Mouse (Mus musculus) heart, postnatal 0 days (tissue): ENCODE data around the gene Ust. TPM values are rescaled to one million over a fixed set of nuclear protein-coding genes. Genes with fewer than 3 reads are reported as not detected.

Experiments
- ATAC-seq: fragments of 200-750 bp; cut with Nextera tagmentation; 2 replicates; pipeline ENCODE4 v1.8.0; 2017; ENCODE audit warnings: low read depth, moderate number of reproducible peaks, moderate library complexity; ENCODE audit not compliant: insufficient read depth
- DNase-seq: peaks from one replicate; pipeline ENCODE4 v3.0.0-alpha.2; 2016; ENCODE audit warnings: low spot score
- H3K27ac ChIP-seq: fragments of 300-500 bp; sonication (generic); 2 replicates; pipeline ENCODE4 v1.5.1; 2014; ENCODE audit warnings: low read depth, mild to moderate bottlenecking
- H3K27me3 ChIP-seq: fragments of 300-500 bp; sonication (generic); 2 replicates; pipeline ENCODE4 v1.6.1; 2014; ENCODE audit warnings: low read length, mixed read lengths; ENCODE audit not compliant: control insufficient read depth, insufficient read depth
- H3K36me3 ChIP-seq: fragments of 300-500 bp; sonication (generic); replicated peaks from 2 replicates; pipeline ENCODE4 v1.6.1; 2014; ENCODE audit warnings: low read length, mixed read lengths; ENCODE audit not compliant: control insufficient read depth, insufficient read depth
- H3K4me1 ChIP-seq: fragments of 300-500 bp; sonication (generic); 2 replicates; pipeline ENCODE4 v1.6.1; 2014; ENCODE audit warnings: antibody characterized with exemption; ENCODE audit not compliant: control insufficient read depth, insufficient read depth
- H3K4me2 ChIP-seq: fragments of 300-500 bp; sonication (generic); 2 replicates; pipeline ENCODE4 v1.6.1; 2014; ENCODE audit warnings: low read depth, mild to moderate bottlenecking, low read length, moderate library complexity
- H3K4me3 ChIP-seq: fragments of 300-500 bp; sonication (generic); 2 replicates; pipeline ENCODE4 v1.5.1; 2014; ENCODE audit warnings: low read depth, low read length
- H3K9ac ChIP-seq: fragments of 300-500 bp; sonication (generic); replicated peaks from 2 replicates; pipeline ENCODE4 v1.6.1; 2014; ENCODE audit warnings: low read depth, low read length, mixed read lengths
- H3K9me3 ChIP-seq: fragments of 300-500 bp; sonication (generic); replicated peaks from 2 replicates; pipeline ENCODE4 v1.6.1; 2016; ENCODE audit warnings: low read length; ENCODE audit not compliant: control insufficient read depth
- CTCF ChIP-seq: IDR thresholded peaks from 2 replicates; pipeline ENCODE4 v1.5.1; 2016; ENCODE audit warnings: antibody characterized with exemption, control low read depth, low read depth
- EP300 ChIP-seq: IDR thresholded peaks from 2 replicates; pipeline ENCODE4 v1.6.1; 2016; ENCODE audit warnings: antibody characterized with exemption, low read depth
- WGBS: fragments of 180-500 bp; shearing (Covaris S2); extraction: QIAGEN DNeasy Blood & Tissue Kit; methylation state at CpG from one replicate; pipeline ENCODE4 v1.1.7; 2014; 5-methylcytosine and 5-hydroxymethylcytosine counted together
- polyA plus RNA-seq: library from polyadenylated mRNA; unstranded; fragments of >200 nt; fragmentation: Nextera tagmentation; extraction: Ambion mirVana; gene quantifications from 2 replicates; pipeline ENCODE4 v1.2.1, GENCODE M21; 2015
- total RNA-seq: library from RNA; depleted of rRNA; stranded (reverse); fragments of >200 nt; gene quantifications from 2 replicates; pipeline ENCODE4 v1.2.3, GENCODE M21; 2014; ENCODE audit warnings: low replicate concordance

The Ust gene
- total and polyA plus RNA-seq, 2 experiments from 2014 or later, result 1.1 to 1.2 TPM

DNA sequence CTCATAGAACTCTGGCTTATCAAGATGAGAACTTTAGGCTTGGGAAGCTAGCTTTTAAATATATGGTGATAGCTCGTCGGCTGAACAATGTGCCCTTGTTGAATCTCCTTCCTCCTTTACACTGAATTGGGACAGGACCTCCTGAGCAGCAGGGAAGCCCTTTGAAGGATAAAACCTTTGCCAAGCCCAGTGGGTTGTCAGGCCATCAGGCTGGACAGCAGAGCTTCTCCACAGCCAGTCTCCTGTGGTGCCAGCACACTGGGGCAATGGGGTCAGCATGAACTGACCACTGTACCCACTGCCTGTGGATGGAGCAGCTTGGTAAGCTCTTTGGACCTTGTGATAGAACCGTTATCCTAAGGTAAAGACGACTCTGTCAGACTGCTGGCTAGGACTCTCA is 214.4 kb downstream of the Ust start:
- H3K27me3 ChIP-seq, result no peaks in the 10 kb centered on the region
- no peaks in the 10 kb centered on the region for H3K36me3 ChIP-seq
- no peak overlapping the region for H3K4me3 ChIP-seq
- TF ChIP-seq EP300, result no peak
- no peak for TF ChIP-seq CTCF
- no peak overlapping the region for H3K4me2 ChIP-seq
- H3K9me3 ChIP-seq, result no peaks in the 10 kb centered on the region
- no peak overlapping the region for H3K9ac ChIP-seq
- no peaks in the 10 kb centered on the region for H3K4me1 ChIP-seq
- DNase-seq (no peak), ATAC-seq (no peak)
- WGBS, result 75% methylated on average over 4 of the region's 4 CpGs
- H3K27ac ChIP-seq, result no peak overlapping the region

DNA sequence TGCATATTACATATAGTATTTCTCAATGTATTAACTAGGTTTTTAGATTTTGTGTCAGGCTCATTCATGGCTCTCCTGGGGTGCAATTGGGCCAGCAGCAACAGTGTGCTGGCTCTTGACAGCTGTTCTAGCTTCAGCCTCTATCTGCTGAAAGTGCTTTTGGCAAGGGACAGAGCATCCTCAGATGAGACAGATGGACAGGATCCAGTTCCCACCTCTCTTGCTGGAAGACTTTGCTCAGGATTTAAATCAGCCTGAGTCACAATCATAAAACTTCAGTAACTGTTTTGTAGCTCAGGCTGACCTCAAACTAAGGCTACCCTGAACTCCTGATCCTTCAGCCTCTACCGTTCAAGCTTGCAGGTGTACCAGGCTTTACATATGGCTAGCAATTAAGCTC is 219.5 kb downstream of the Ust start:
- Histone ChIP-seq H3K4me2 (no peak overlapping the region), H3K9ac (no peak overlapping the region), H3K4me1 (0 out of 2 replicates have a peak, but pooled peaks cover 5% of the 10 kb centered on the region), H3K27ac (no peak overlapping the region), H3K4me3 (no peak overlapping the region), H3K27me3 (no peaks in the 10 kb centered on the region), H3K36me3 (no peaks in the 10 kb centered on the region), H3K9me3 (no peaks in the 10 kb centered on the region)
- DNase-seq (no peak), ATAC-seq (no peak)
- TF ChIP-seq EP300 (no peak), CTCF (no peak)
- WGBS, result 90% methylated on average over 1 of the region's 1 CpGs

DNA sequence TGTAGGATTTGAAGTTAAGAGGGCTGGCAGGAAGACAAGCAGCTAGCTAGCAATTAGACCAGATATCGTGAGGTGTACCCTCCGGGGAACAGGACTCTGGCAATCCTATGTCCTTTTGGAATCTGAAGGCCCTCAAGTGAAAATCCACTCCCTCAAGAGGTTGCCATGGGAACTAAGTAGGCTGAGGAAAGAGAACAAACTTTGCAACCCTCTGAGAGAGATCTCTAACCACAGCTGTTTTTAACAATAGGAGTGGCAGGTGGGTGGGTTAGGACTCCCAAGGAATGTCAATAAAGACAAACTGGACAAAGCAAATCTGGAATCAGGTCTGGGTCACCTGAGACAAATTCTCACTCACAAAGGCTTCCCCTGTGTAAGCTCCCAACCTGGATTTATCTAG is 221.4 kb downstream of the Ust start:
- no peak for ATAC-seq
- Histone ChIP-seq H3K27me3 (no peaks in the 10 kb centered on the region), H3K36me3 (no peaks in the 10 kb centered on the region), H3K27ac (no peak overlapping the region), H3K4me1 (0 out of 2 replicates have a peak, but pooled peaks cover 5% of the 10 kb centered on the region), H3K9ac (no peak overlapping the region), H3K9me3 (no peaks in the 10 kb centered on the region), H3K4me3 (no peak overlapping the region), H3K4me2 (no peak overlapping the region)
- WGBS, result 30% methylated on average over 2 of the region's 2 CpGs
- TF ChIP-seq EP300, result no peak
- TF ChIP-seq CTCF, result no peak
- DNase-seq, result no peak

DNA sequence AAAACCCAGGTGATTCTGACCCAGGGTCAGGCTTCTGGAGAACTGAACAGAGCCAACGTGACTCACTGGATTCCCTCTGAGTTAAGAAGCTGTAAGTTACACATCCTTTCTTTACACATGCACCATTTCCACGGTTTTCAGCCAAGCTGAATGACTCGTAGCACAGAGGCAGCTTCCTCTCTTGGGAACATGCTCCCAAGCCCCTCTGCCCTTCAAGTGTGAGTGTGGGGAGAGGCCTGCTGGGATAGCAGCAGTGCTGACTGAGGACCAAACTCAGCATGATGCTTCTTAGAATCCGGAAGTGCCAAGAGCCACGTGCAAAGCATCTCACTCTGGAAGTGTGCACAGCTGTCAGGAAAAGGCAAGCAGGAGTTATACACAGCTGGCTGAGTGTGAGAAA is 228.0 kb downstream of the Ust start:
- WGBS, result 39% methylated on average over 5 of the region's 5 CpGs

DNA sequence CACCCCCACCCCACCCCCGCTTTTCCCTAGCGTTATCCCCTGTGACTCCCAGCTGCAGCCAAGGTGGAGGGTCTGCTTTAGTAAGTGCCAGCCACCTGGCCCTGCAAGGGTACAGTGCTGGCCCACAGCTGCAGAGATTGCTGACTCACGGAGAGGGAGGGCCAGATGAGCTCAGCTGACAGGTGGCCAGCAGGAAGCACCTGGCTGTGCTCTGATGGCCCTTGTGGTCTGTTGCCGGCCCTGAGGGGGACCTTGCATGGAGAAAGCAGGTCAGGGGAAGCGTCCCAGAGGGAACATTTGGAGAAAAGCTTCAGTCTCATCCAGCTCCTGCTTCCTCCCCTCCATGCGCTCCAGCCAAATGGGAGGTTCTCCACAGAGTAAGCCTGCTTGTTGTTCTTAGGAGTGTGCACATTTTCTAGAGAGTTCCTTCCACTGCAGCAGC is 231.3 kb downstream of the Ust start:
- peak; percentile 41; the same call in 1 of the 2 replicates for ATAC-seq
- 13% methylated on average over 6 of the region's 6 CpGs for WGBS
- 0 out of 2 replicates have a peak overlapping the region, but pooled peaks have one; percentile 10 for H3K4me2 ChIP-seq

More for the DNA sequence above, 228.0 kb downstream of the Ust start:
- ATAC-seq, result no peak
- H3K27me3 ChIP-seq, result no peaks in the 10 kb centered on the region
- no peak for DNase-seq
- H3K9ac ChIP-seq, result no peak overlapping the region
- no peak overlapping the region for H3K4me2 ChIP-seq
- TF ChIP-seq EP300 (no peak), CTCF (no peak)
- no peaks in the 10 kb centered on the region for H3K36me3 ChIP-seq
- no peaks in the 10 kb centered on the region for H3K9me3 ChIP-seq
- 0 out of 2 replicates have a peak, but pooled peaks cover 5% of the 10 kb centered on the region for H3K4me1 ChIP-seq
- H3K4me3 ChIP-seq, result no peak overlapping the region
- no peak overlapping the region for H3K27ac ChIP-seq

DNA sequence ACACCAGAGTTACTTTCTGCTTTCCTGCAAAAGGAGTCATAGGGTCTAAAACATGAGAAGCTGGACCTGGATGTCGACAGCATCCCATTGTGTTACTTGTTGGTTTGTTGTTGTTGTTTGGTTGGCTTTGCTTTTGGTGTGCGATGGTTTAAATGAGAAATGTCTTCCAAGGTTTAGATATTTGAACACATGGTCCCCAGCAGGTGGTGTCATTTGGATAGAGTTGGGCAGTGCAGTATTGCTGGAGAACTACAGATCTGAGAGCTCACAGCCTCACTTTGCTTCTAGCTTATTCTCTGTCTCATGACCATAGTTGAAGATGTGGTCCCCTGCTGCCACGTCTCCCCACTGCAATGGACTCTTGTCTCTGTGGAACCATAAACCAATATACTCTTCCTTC is 234.6 kb downstream of the Ust start:
- H3K27ac ChIP-seq, result no peak overlapping the region
- H3K9me3 ChIP-seq, result no peaks in the 10 kb centered on the region
- DNase-seq (no peak), ATAC-seq (no peak)
- no peaks in the 10 kb centered on the region for H3K27me3 ChIP-seq
- no peak overlapping the region for H3K4me3 ChIP-seq
- TF ChIP-seq EP300 (no peak), CTCF (no peak)
- H3K36me3 ChIP-seq, result no peaks in the 10 kb centered on the region
- no peak overlapping the region for H3K4me2 ChIP-seq
- H3K4me1 ChIP-seq, result 0 out of 2 replicates have a peak, but pooled peaks cover 5% of the 10 kb centered on the region
- 75% methylated on average over 3 of the region's 3 CpGs for WGBS
- H3K9ac ChIP-seq, result no peak overlapping the region

More for the DNA sequence above, 231.3 kb downstream of the Ust start:
- Histone ChIP-seq H3K9me3 (no peaks in the 10 kb centered on the region), H3K4me3 (no peak overlapping the region), H3K27me3 (no peaks in the 10 kb centered on the region), H3K36me3 (no peaks in the 10 kb centered on the region), H3K27ac (no peak overlapping the region), H3K9ac (no peak overlapping the region), H3K4me1 (0 out of 2 replicates have a peak, but pooled peaks cover 5% of the 10 kb centered on the region)
- DNase-seq, result no peak
- TF ChIP-seq EP300 (no peak), CTCF (no peak)
